In genomic region chr2:94436952-94437351, GRCm38 (mm10) we compare ENCODE assay signal across 8 mouse cellular contexts. TPM values are rescaled to one million over a fixed set of nuclear protein-coding genes. Genes with fewer than 3 reads are reported as not detected.
DNase-seq lines count a peak whose midpoint lies in the region; ATAC-seq and TF ChIP-seq lines count a peak whose summit lies in the region.

No protein-coding gene starts in this region.

- peaks cover 35% of the 10 kb centered on the region for H3K4me1 ChIP-seq in bone marrow macrophage, adult 2 months (ENCODE audit: control insufficient read depth, insufficient read depth, low read length)
- peaks cover 46% of the 10 kb centered on the region for H3K4me1 ChIP-seq in heart, embryonic 13.5 days
- peaks cover 15% of the 10 kb centered on the region for H3K4me1 ChIP-seq in limb, embryonic 14.5 days (ENCODE audit: control insufficient read depth, insufficient read depth, low read length)
- H3K4me1 ChIP-seq in midbrain, embryonic 16.5 days (ENCODE audit: control insufficient read depth, insufficient read depth, low read length): peaks cover 18% of the 10 kb centered on the region

- DNase-seq in gastrocnemius, adult 2 months: no peak
- no peak for DNase-seq in gastrocnemius, postnatal 10 days
- DNase-seq in limb, embryonic 14.5 days (ENCODE audit: low spot score): no peak
- no peak for DNase-seq in spleen, postnatal 14 days (ENCODE audit: low spot score in 2 of 2)
- DNase-seq in layer of hippocampus, adult 8-10 months (ENCODE audit: low spot score in 2 of 2): no peak

- H3K27me3 ChIP-seq in heart, embryonic 13.5 days (replicated peaks): no peaks in the 10 kb centered on the region; the same call in 1 of the 2 replicates
- H3K27me3 ChIP-seq in limb, embryonic 14.5 days (ENCODE audit: control insufficient read depth, insufficient read depth, low read length): no peaks in the 10 kb centered on the region
- no peaks in the 10 kb centered on the region for H3K27me3 ChIP-seq in midbrain, embryonic 16.5 days (ENCODE audit: control insufficient read depth, insufficient read depth, low read depth, low read length)

- no peaks in the 10 kb centered on the region for H3K36me3 ChIP-seq in heart, embryonic 13.5 days
- no peaks in the 10 kb centered on the region for H3K36me3 ChIP-seq in limb, embryonic 14.5 days (ENCODE audit: control insufficient read depth, insufficient read depth, low read length)
- no peaks in the 10 kb centered on the region for H3K36me3 ChIP-seq in midbrain, embryonic 16.5 days (ENCODE audit: control insufficient read depth, insufficient read depth, low read length)

- H3K4me3 ChIP-seq in gastrocnemius, adult 2 months: peak overlapping the region; percentile 80
- peak overlapping the region; percentile 84 for H3K4me3 ChIP-seq in bone marrow macrophage, adult 2 months (ENCODE audit: insufficient read depth, low read length)
- H3K4me3 ChIP-seq in heart, embryonic 13.5 days: peak overlapping the region; percentile 99
- H3K4me3 ChIP-seq in limb, embryonic 14.5 days (replicated peaks; ENCODE audit: low read length): peak overlapping the region; percentile 100
- peak overlapping the region; percentile 91 for H3K4me3 ChIP-seq in midbrain, embryonic 16.5 days (ENCODE audit: low read depth, low read length)

- WGBS in heart, embryonic 13.5 days: 0% methylated on average over 10 of the region's 10 CpGs
- WGBS in limb, embryonic 14.5 days: under 1% methylated on average over 10 of the region's 10 CpGs
- under 1% methylated on average over 10 of the region's 10 CpGs for WGBS in midbrain, embryonic 16.5 days

- peak overlapping the region; percentile 97 for H3K4me2 ChIP-seq in heart, embryonic 13.5 days
- H3K4me2 ChIP-seq in limb, embryonic 14.5 days (replicated peaks; ENCODE audit: low read depth, low read length, severe bottlenecking): peak overlapping the region; percentile 78
- peak overlapping the region; percentile 91 for H3K4me2 ChIP-seq in midbrain, embryonic 16.5 days (ENCODE audit: low read length)

- H3K27ac ChIP-seq in gastrocnemius, adult 2 months: peak overlapping the region; percentile 89
- H3K27ac ChIP-seq in bone marrow macrophage, adult 2 months (ENCODE audit: insufficient read depth, low read depth, low read length): peak overlapping the region; percentile 58
- peak overlapping the region; percentile 80 for H3K27ac ChIP-seq in heart, embryonic 13.5 days (replicated peaks)
- peak overlapping the region; percentile 80; the same call in 1 of the 2 replicates for H3K27ac ChIP-seq in limb, embryonic 14.5 days (replicated peaks; ENCODE audit: low read depth, low read length)
- H3K27ac ChIP-seq in midbrain, embryonic 16.5 days (ENCODE audit: low read length): no peak overlapping the region

- no peak for ATAC-seq in heart, embryonic 13.5 days (ENCODE audit: extremely low read depth, insufficient number of reproducible peaks, low FRiP score, low TSS enrichment)
- no peak for ATAC-seq in limb, embryonic 14.5 days (ENCODE audit: low FRiP score, low read depth)
- ATAC-seq in midbrain, embryonic 16.5 days: no peak

- TF ChIP-seq POLR2A in bone marrow macrophage, adult 2 months (IDR thresholded peaks at IDR 0.05; ENCODE audit: borderline replicate concordance, low read depth, low read length): no peak
- TF ChIP-seq POLR2A in limb, embryonic 14.5 days (IDR thresholded peaks at IDR 0.05; ENCODE audit: borderline replicate concordance, extremely low read depth, insufficient read depth, insufficient read length): no peak

- intact Hi-C loops in gastrocnemius, adult 2 months (cut with DNase I): loop anchor here (5.0 to 10.0 kb wide), 2 partner anchors 35 to 62 kb away; no protein-coding TSS in a partner anchor

- TF ChIP-seq CTCF in gastrocnemius, adult 2 months (IDR thresholded peaks at IDR 0.05): no peak
- TF ChIP-seq CTCF in bone marrow macrophage, adult 2 months (IDR thresholded peaks at IDR 0.05; ENCODE audit: low read depth, low read length): no peak

- H3K9ac ChIP-seq in heart, embryonic 13.5 days: peak overlapping the region; percentile 99
- H3K9ac ChIP-seq in limb, embryonic 14.5 days (ENCODE audit: low read depth, low read length, severe bottlenecking): peak overlapping the region; percentile 96
- peak overlapping the region; percentile 90 for H3K9ac ChIP-seq in midbrain, embryonic 16.5 days (ENCODE audit: low read depth, low read length)

- H3K9me3 ChIP-seq in heart, embryonic 13.5 days: no peaks in the 10 kb centered on the region
- H3K9me3 ChIP-seq in limb, embryonic 14.5 days (ENCODE audit: control insufficient read depth, low read length): no peaks in the 10 kb centered on the region
- no peaks in the 10 kb centered on the region for H3K9me3 ChIP-seq in midbrain, embryonic 16.5 days (replicated peaks; ENCODE audit: control insufficient read depth, low read length, poor library complexity, severe bottlenecking)

RNA-seq across cellular contexts. Expression of gene Api5, which starts 1.0 kb away (rescaled TPM):
- total RNA-seq in gastrocnemius, adult 2 months (2021): 10 to 100 TPM; 19.2 to 21.3 TPM
- 10 to 100 TPM; 26.0 to 30.6 TPM for total RNA-seq in gastrocnemius, postnatal 10 days (2021)
- 59.2 and 59.6 TPM in 2 replicates for polyA plus RNA-seq in bone marrow macrophage, adult 2 months (2012; ENCODE audit: insufficient read depth, insufficient read length, missing spikeins)
- 74.8 and 77.3 TPM in 2 replicates for polyA plus RNA-seq in heart, embryonic 13.5 days (2015; fragmentation: Nextera tagmentation; extraction: Ambion mirVana)
- 58.6 and 59.6 TPM in 2 replicates for polyA plus RNA-seq in limb, embryonic 14.5 days (2012; rRNA removed)
- 142 and 152 TPM in 2 replicates for polyA plus RNA-seq in limb, embryonic 14.5 days (2014; fragmentation: Nextera tagmentation; extraction: Ambion mirVana)
- polyA plus RNA-seq in midbrain, embryonic 16.5 days (2015; fragmentation: Nextera tagmentation; extraction: Ambion mirVana): 96.1 and 103 TPM in 2 replicates
- total RNA-seq in layer of hippocampus, adult 8-10 months (2022): 10 to 100 TPM; 57.7 to 70.2 (median 62.9) TPM

RNA-seq across cellular contexts. Expression of gene Ttc17, which starts 30.5 kb away (rescaled TPM):
- 10 to 100 TPM; 23.5 to 24.9 TPM for total RNA-seq in gastrocnemius, adult 2 months (2021)
- total RNA-seq in gastrocnemius, postnatal 10 days (2021): 10 to 100 TPM; 16.9 to 20.9 TPM
- polyA plus RNA-seq in bone marrow macrophage, adult 2 months (2012; ENCODE audit: insufficient read depth, insufficient read length, missing spikeins): 34.5 and 38.7 TPM in 2 replicates
- 13.7 and 14.9 TPM in 2 replicates for polyA plus RNA-seq in heart, embryonic 13.5 days (2015; fragmentation: Nextera tagmentation; extraction: Ambion mirVana)
- 18.3 and 19.0 TPM in 2 replicates for polyA plus RNA-seq in limb, embryonic 14.5 days (2012; rRNA removed)
- 17.8 and 19.1 TPM in 2 replicates for polyA plus RNA-seq in limb, embryonic 14.5 days (2014; fragmentation: Nextera tagmentation; extraction: Ambion mirVana)
- 26.1 and 27.0 TPM in 2 replicates for polyA plus RNA-seq in midbrain, embryonic 16.5 days (2015; fragmentation: Nextera tagmentation; extraction: Ambion mirVana)
- 10 to 100 TPM; 37.3 to 39.9 (median 38.4) TPM for total RNA-seq in layer of hippocampus, adult 8-10 months (2022)
